Mouse (Mus musculus): ENCODE measurements around the gene Metap1d. TPM values are rescaled to one million over a fixed set of nuclear protein-coding genes. Genes with fewer than 3 reads are reported as not detected.

Metap1d gene
- total and polyA plus RNA-seq, 3 experiments = 19.5 to 28.5 TPM; not detected in 1

DNA sequence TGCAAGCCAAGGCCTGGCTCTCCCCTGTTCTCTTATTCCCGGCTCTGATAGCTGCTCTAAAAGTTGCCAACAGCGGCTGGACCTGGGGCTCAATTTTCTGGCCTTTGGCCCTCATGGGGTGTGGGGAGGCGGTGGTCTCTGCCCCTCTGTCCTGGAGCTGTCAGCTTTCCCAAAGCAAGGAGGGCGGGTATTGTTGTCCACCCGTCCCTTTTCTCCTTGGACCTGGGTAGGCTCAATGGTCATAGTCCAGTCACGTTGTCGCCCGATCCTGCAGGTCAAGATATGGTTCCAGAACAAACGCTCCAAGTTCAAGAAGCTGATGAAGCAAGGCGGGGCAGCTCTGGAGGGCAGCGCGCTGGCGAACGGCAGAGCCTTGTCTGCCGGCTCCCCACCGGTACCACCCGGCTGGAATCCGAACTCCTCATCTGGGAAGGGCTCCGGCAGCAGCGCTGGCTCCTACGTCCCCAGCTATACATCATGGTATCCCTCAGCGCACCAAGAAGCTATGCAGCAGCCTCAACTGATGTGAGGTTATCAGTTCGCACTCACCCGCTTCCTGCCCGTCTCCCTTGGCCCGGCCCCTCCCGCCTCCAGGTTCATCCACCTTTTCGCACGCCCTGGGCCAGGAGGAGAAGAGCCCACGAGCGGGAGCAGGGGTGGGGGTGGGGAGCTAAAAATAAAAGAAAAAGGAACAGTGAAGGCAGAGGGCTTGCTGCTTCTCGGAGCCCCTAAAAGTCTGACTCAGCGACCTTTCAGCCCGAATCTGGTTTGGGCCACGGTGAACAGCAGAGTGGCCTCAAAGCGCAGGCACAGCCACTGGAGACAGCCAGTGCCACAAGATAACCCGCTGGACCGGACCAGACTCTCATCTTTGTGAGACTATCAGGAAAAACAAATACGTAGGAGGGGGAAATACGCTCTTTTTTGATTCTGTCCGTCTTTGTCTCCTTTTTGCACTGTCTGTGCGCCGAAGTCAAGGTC lies 79.2 kb downstream of the Metap1d start:
- Histone ChIP-seq H3K79me2 (ENCODE audit: control insufficient read depth, insufficient read depth, low read length, poor library complexity) (peaks cover 6% of the 10 kb centered on the region; the same call in 1 of the 2 replicates), H3K27me3 (ENCODE audit: control insufficient read depth in 1 of 2, insufficient read depth in 2 of 2, low read length in 2 of 2) (no peaks in the 10 kb centered on the region), H3K4me3 (ENCODE audit: control insufficient read depth in 1 of 2, insufficient read depth in 1 of 2, low read depth in 2 of 2, low read length in 2 of 2) (no peak overlapping the region), H3K36me3 (ENCODE audit: control insufficient read depth in 1 of 2, insufficient read depth in 2 of 2, low read length in 2 of 2) (no peaks in the 10 kb centered on the region), H3K9ac (ENCODE audit: control insufficient read depth, low read depth, low read length, poor library complexity, severe bottlenecking) (no peak overlapping the region), H3K4me1 (ENCODE audit: control insufficient read depth in 1 of 2, insufficient read depth in 2 of 2, low read length in 2 of 2) (no peaks in the 10 kb centered on the region), H3K9me3 (replicated peaks; ENCODE audit: insufficient read depth, low read length) (no peaks in the 10 kb centered on the region), H3K27ac (ENCODE audit: control insufficient read depth, low read depth, low read length) (no peak overlapping the region)
- TF ChIP-seq HCFC1 (IDR thresholded peaks at IDR 0.05; ENCODE audit: low read depth, low read length) = no peak
- TF ChIP-seq ZMIZ1 (IDR thresholded peaks at IDR 0.05; ENCODE audit: low read depth, low read length) = no peak
- no peak for TF ChIP-seq EP300 (IDR thresholded peaks at IDR 0.05; ENCODE audit: low read depth in 1 of 2, low read length in 2 of 2)
- no peak for TF ChIP-seq RAD21 (IDR thresholded peaks at IDR 0.05; ENCODE audit: low read depth, low read length)
- no peak for TF ChIP-seq ZNF384 (IDR thresholded peaks at IDR 0.05; ENCODE audit: low read depth, low read length)
- no peak for TF ChIP-seq MEF2A (IDR thresholded peaks at IDR 0.05; ENCODE audit: extremely low read depth, insufficient replicate concordance, low read depth, low read length, poor library complexity, severe bottlenecking)
- no peak for TF ChIP-seq CHD2 (IDR thresholded peaks at IDR 0.05; ENCODE audit: low read length)
- TF ChIP-seq SMC3 (IDR thresholded peaks at IDR 0.05; ENCODE audit: low read depth, low read length) = no peak
- no peak for TF ChIP-seq USF1 (IDR thresholded peaks at IDR 0.05; ENCODE audit: low read depth, low read length)
- TF ChIP-seq MAX (IDR thresholded peaks at IDR 0.05; ENCODE audit: low read length) = no peak
- no peak for TF ChIP-seq POLR2AphosphoS2 (IDR thresholded peaks at IDR 0.05; ENCODE audit: low read length)
- no peak for TF ChIP-seq GATA1 (IDR thresholded peaks at IDR 0.05; ENCODE audit: low read depth, low read length)
- no peak for TF ChIP-seq SIN3A (IDR thresholded peaks at IDR 0.05; ENCODE audit: low read length)
- no peak for DNase-seq (ENCODE audit: low read depth, low spot score)

DNA sequence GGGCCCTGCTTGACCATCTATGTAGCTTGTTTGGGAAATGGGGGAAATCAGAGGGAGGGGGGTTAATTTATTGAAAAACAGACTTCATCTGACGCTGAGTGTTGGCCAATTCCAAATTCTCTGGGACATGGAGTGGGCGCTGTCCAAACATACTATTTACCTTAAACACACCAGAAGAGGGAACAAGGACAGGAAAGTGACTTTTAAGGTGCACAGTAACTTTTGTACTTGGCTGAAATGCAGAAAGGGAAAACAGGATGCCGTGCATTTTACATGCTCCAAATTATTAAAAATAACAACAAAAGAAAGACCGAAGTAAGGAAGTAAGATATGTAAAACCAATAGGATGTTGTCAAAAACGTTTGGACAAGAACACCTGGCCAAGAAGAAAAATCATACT lies 80.0 kb downstream of the Metap1d start:
- Histone ChIP-seq H3K9me3 (replicated peaks; ENCODE audit: insufficient read depth, low read length) (no peaks in the 10 kb centered on the region), H3K27me3 (ENCODE audit: control insufficient read depth in 1 of 2, insufficient read depth in 2 of 2, low read length in 2 of 2) (no peaks in the 10 kb centered on the region), H3K4me1 (ENCODE audit: control insufficient read depth in 1 of 2, insufficient read depth in 2 of 2, low read length in 2 of 2) (no peaks in the 10 kb centered on the region), H3K79me2 (ENCODE audit: control insufficient read depth, insufficient read depth, low read length, poor library complexity) (peaks cover 6% of the 10 kb centered on the region; the same call in 1 of the 2 replicates), H3K4me3 (ENCODE audit: control insufficient read depth in 1 of 2, insufficient read depth in 1 of 2, low read depth in 2 of 2, low read length in 2 of 2) (no peak overlapping the region), H3K27ac (ENCODE audit: control insufficient read depth, low read depth, low read length) (no peak overlapping the region), H3K36me3 (ENCODE audit: control insufficient read depth in 1 of 2, insufficient read depth in 2 of 2, low read length in 2 of 2) (no peaks in the 10 kb centered on the region; a peak in 1 of 4 replicates), H3K9ac (ENCODE audit: control insufficient read depth, low read depth, low read length, poor library complexity, severe bottlenecking) (no peak overlapping the region)
- no peak for DNase-seq (ENCODE audit: low read depth, low spot score)
- TF ChIP-seq TBP (IDR thresholded peaks at IDR 0.05; ENCODE audit: low read depth, low read length) (no peak), NELFE (IDR thresholded peaks at IDR 0.05; ENCODE audit: low read depth, low read length) (no peak), MXI1 (IDR thresholded peaks at IDR 0.05; ENCODE audit: low read depth, low read length) (no peak), GATA1 (IDR thresholded peaks at IDR 0.05; ENCODE audit: low read depth, low read length) (no peak), NRF1 (IDR thresholded peaks at IDR 0.05; ENCODE audit: insufficient read depth, low read depth, low read length, poor library complexity, severe bottlenecking) (no peak)

All from MEL (cell line).